Mouse (Mus musculus): ENCODE data around the gene Hepacam2.
"Not testable (repeated sequence)": the region's sequence is repeated elsewhere in the genome, so short reads cannot be mapped to it uniquely, and the experiment has no call there.

GRCm38 (mm10) chr6:3424613-3425277, 73.4 kb downstream of the Hepacam2 start:
- not testable (repeated sequence) for TF ChIP-seq POLR2A, EP300 (IDR thresholded peaks at IDR 0.05; ENCODE audit: insufficient read depth, low read depth, low read length)

Data from heart, adult 2 months (tissue).